Mouse (Mus musculus) embryonic facial prominence, embryonic 12.5 days (tissue): ENCODE measurements around the gene S100pbp. TPM values are rescaled to one million over a fixed set of nuclear protein-coding genes. Genes with fewer than 3 reads are reported as not detected.

Experiments used
- ATAC-seq: fragments of 200-750 bp; cut with Nextera tagmentation; 2 replicates; pipeline ENCODE4 v1.8.0; 2017; ENCODE audit not compliant: insufficient number of reproducible peaks, insufficient read depth, low FRiP score, low TSS enrichment
- H3K27ac ChIP-seq: fragments of 300-500 bp; sonication (generic); 2 replicates; pipeline ENCODE4 v1.5.1; 2016; ENCODE audit warnings: mild to moderate bottlenecking
- H3K27me3 ChIP-seq: fragments of 300-500 bp; sonication (generic); 2 replicates; pipeline ENCODE4 v1.6.1; 2016; ENCODE audit warnings: mild to moderate bottlenecking, moderate library complexity
- H3K36me3 ChIP-seq: fragments of 300-500 bp; sonication (generic); 2 replicates; pipeline ENCODE4 v1.6.1; 2016; ENCODE audit warnings: mild to moderate bottlenecking
- H3K4me1 ChIP-seq: fragments of 300-500 bp; sonication (generic); 2 replicates; pipeline ENCODE4 v1.6.1; 2016
- H3K4me2 ChIP-seq: fragments of 300-500 bp; sonication (generic); replicated peaks from 2 replicates; pipeline ENCODE4 v1.6.1; 2016; ENCODE audit warnings: mild to moderate bottlenecking, moderate library complexity
- H3K4me3 ChIP-seq: fragments of 300-500 bp; sonication (generic); 2 replicates; pipeline ENCODE4 v1.5.1; 2016; ENCODE audit warnings: mild to moderate bottlenecking
- H3K9ac ChIP-seq: fragments of 300-500 bp; sonication (generic); 2 replicates; pipeline ENCODE4 v1.6.1; 2016; ENCODE audit warnings: mild to moderate bottlenecking, moderate library complexity
- H3K9me3 ChIP-seq: fragments of 300-500 bp; sonication (generic); 2 replicates; pipeline ENCODE4 v1.6.1; 2016; ENCODE audit warnings: mild to moderate bottlenecking, moderate library complexity
- WGBS: fragments of 180-500 bp; shearing (Covaris S2); methylation state at CpG from one replicate; pipeline ENCODE4 v1.1.7; 2016; 5-methylcytosine and 5-hydroxymethylcytosine counted together
- polyA plus RNA-seq: library from polyadenylated mRNA; unstranded; fragments of >200 nt; fragmentation: Nextera tagmentation; extraction: Ambion mirVana; gene quantifications from 2 replicates; pipeline ENCODE4 v1.2.1, GENCODE M21; 2016

The S100pbp gene
- polyA plus RNA-seq: 27.9 and 28.7 TPM in 2 replicates

GRCm38 (mm10) chr4:129189542-129190519 is at the start of gene S100pbp, which contains the start of gene Yars:
TSS of gene S100pbp (minus strand) at chr4:129189727.
TSS of gene Yars (plus strand) at chr4:129189760.
- WGBS: under 1% methylated on average over 57 of the region's 58 CpGs
- Histone ChIP-seq H3K4me2 (peak within 1 kb of the TSS; percentile 86), H3K4me3 (peak within 1 kb of the TSS; percentile 89), H3K4me1 (peaks cover 16% of the 10 kb centered on the region), H3K36me3 (0 out of 2 replicates have a peak, but pooled peaks cover 11% of the 10 kb centered on the region), H3K27me3 (no peaks in the 10 kb centered on the region), H3K9ac (peak within 1 kb of the TSS; percentile 89), H3K9me3 (no peaks in the 10 kb centered on the region), H3K27ac (peak within 1 kb of the TSS; percentile 93)
- ATAC-seq: peak; percentile 78

DNA sequence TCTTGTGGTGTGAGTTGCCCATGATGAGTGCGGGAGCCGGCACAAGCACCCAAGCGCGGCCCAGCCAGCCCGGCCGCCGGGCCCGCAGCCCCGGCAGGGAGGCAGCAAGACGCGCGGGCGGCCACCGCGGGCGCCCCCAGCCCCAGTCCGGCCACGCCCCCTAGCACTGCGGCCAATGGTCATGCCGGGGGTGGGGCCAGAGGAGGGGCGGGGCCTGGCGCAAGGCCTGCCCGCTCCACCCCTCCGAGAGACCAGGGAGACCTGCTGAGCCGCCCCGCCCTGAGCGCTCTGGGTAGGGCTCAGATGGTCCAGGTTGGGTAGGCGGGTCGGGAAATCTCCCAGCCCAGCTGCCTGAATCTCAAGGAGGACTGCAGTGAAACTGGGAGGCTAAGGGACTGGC is 49.5 kb upstream of the S100pbp start:
- peak; percentile 84 for ATAC-seq
- Histone ChIP-seq H3K27me3 (no peaks in the 10 kb centered on the region), H3K4me1 (peaks cover 30% of the 10 kb centered on the region), H3K36me3 (no peaks in the 10 kb centered on the region), H3K9ac (peak overlapping the region; percentile 75), H3K4me2 (peak overlapping the region; percentile 94), H3K4me3 (peak overlapping the region; percentile 84), H3K9me3 (no peaks in the 10 kb centered on the region), H3K27ac (peak overlapping the region; percentile 46; the same call in 1 of the 2 replicates)
- 0% methylated on average over 26 of the region's 29 CpGs for WGBS

DNA sequence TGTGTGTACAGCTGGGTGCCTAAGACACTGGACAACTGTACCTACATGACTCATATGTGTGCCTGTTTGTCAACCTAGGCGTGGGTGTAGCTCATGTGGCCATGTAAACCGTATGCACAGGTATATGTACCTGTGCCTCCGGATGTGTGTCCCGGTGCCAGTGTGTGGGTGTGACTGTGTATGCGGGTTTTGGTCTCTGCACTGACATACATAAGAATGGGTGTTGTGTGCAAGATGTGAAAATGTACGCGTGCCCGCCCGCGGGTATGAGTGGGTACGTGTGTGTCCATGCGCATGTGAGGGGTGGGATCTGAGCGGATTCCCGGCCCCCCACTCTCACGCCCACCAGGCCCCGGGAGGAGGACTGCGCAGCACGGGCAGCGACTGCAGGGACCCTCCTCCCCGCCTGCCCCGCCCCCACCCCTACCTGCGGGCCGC is 49.1 kb upstream of the S100pbp start:
- H3K4me3 ChIP-seq: peak overlapping the region; percentile 84
- peak overlapping the region; percentile 46; the same call in 1 of the 2 replicates for H3K27ac ChIP-seq
- WGBS: under 1% methylated on average over 23 of the region's 23 CpGs
- H3K4me2 ChIP-seq: peak overlapping the region; percentile 94
- peak overlapping the region; percentile 75 for H3K9ac ChIP-seq
- H3K9me3 ChIP-seq: no peaks in the 10 kb centered on the region
- peak; percentile 42 for ATAC-seq
- peaks cover 30% of the 10 kb centered on the region for H3K4me1 ChIP-seq
- no peaks in the 10 kb centered on the region for H3K27me3 ChIP-seq
- H3K36me3 ChIP-seq: no peaks in the 10 kb centered on the region

- peaks cover 29% of the 10 kb centered on the region for H3K4me1 ChIP-seq
- H3K9ac ChIP-seq: peak overlapping the region; percentile 75
- no peak for ATAC-seq
- no peaks in the 10 kb centered on the region for H3K36me3 ChIP-seq
- no peaks in the 10 kb centered on the region for H3K27me3 ChIP-seq
- 4% methylated on average over 21 of the region's 21 CpGs for WGBS
- peak overlapping the region; percentile 94 for H3K4me2 ChIP-seq
- H3K4me3 ChIP-seq: peak overlapping the region; percentile 84
- no peaks in the 10 kb centered on the region for H3K9me3 ChIP-seq
- H3K27ac ChIP-seq: no peak overlapping the region
These were observed 48.4 kb upstream of the S100pbp start for GRCm38 (mm10) chr4:129237843-129238441.

- H3K4me1 ChIP-seq: peaks cover 21% of the 10 kb centered on the region
- H3K27me3 ChIP-seq: no peaks in the 10 kb centered on the region
- no peak overlapping the region for H3K4me2 ChIP-seq
- no peak overlapping the region for H3K9ac ChIP-seq
- WGBS: 87% methylated on average over 8 of the region's 8 CpGs
- H3K36me3 ChIP-seq: no peaks in the 10 kb centered on the region
- no peaks in the 10 kb centered on the region for H3K9me3 ChIP-seq
- no peak overlapping the region for H3K4me3 ChIP-seq
- ATAC-seq: no peak
- H3K27ac ChIP-seq: no peak overlapping the region
These were observed 46.8 kb upstream of the S100pbp start for GRCm38 (mm10) chr4:129236236-129236813.

- Histone ChIP-seq H3K4me3 (no peak overlapping the region), H3K9ac (no peak overlapping the region), H3K36me3 (no peaks in the 10 kb centered on the region), H3K27ac (no peak overlapping the region), H3K4me2 (no peak overlapping the region), H3K4me1 (peaks cover 19% of the 10 kb centered on the region), H3K9me3 (no peaks in the 10 kb centered on the region), H3K27me3 (no peaks in the 10 kb centered on the region)
- 75% methylated on average over 3 of the region's 3 CpGs for WGBS
- ATAC-seq: no peak
These were observed 45.6 kb upstream of the S100pbp start for GRCm38 (mm10) chr4:129235147-129235546.

DNA sequence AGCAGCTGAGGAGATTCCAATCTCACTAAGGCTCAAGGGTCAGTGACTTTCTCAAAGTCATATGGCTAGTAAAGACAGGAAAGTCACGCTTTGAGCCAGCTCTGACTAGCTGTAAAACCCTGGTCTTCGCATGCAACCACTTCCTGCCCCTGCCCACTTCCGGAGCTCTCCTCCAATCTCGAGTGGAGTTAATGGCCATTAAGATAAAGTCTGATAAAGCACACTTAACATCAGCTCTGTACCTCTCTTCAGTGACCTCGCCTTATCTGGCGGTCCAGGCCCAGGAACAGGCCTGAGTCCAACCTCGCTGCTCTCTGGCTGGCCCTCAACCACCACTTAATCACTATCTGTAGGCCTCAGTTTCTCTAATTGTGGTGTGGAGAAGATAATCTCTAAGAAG is 45.0 kb upstream of the S100pbp start:
- 71% methylated on average over 7 of the region's 7 CpGs for WGBS
- ATAC-seq: no peak
- peaks cover 19% of the 10 kb centered on the region for H3K4me1 ChIP-seq

GRCm38 (mm10) chr4:129232561-129233360 is 43.2 kb upstream of the S100pbp start:
- no peak overlapping the region for H3K4me3 ChIP-seq
- 74% methylated on average over 9 of the region's 9 CpGs for WGBS
- H3K9ac ChIP-seq: no peak overlapping the region
- H3K4me1 ChIP-seq: peaks cover 16% of the 10 kb centered on the region
- H3K27ac ChIP-seq: no peak overlapping the region
- no peak for ATAC-seq
- no peaks in the 10 kb centered on the region for H3K9me3 ChIP-seq
- H3K27me3 ChIP-seq: no peaks in the 10 kb centered on the region
- no peaks in the 10 kb centered on the region for H3K36me3 ChIP-seq
- no peak overlapping the region for H3K4me2 ChIP-seq

More for the DNA sequence above, 45.0 kb upstream of the S100pbp start:
- Histone ChIP-seq H3K9me3 (no peaks in the 10 kb centered on the region), H3K4me3 (no peak overlapping the region), H3K36me3 (no peaks in the 10 kb centered on the region), H3K27me3 (no peaks in the 10 kb centered on the region), H3K9ac (no peak overlapping the region), H3K27ac (no peak overlapping the region), H3K4me2 (no peak overlapping the region)

GRCm38 (mm10) chr4:129231594-129232450 is 42.3 kb upstream of the S100pbp start:
- ATAC-seq: no peak
- Histone ChIP-seq H3K4me1 (peaks cover 23% of the 10 kb centered on the region), H3K9ac (no peak overlapping the region), H3K4me3 (no peak overlapping the region), H3K27ac (peak overlapping the region; percentile 17; the same call in 1 of the 2 replicates), H3K36me3 (no peaks in the 10 kb centered on the region), H3K9me3 (no peaks in the 10 kb centered on the region), H3K27me3 (no peaks in the 10 kb centered on the region), H3K4me2 (no peak overlapping the region)
- WGBS: 62% methylated on average over 12 of the region's 12 CpGs

DNA sequence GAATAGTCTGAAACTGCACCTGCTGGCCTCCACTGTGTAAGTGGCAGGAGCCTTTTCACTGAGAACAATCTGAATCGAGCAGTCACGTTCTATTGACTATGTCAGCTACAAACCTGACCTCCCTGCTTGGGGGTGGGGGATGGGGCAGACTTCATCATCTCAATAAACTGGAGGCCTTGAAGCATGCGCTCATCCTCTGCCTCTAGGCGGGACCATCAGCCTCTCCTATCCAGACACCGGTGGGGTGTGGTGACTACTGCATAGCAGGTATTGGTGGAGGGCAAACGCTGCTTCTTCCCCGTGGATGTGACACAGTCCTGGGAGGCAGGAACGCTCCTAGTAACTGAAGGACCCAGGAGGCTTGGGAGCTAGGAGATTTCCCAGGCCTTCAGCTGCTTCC is 41.4 kb upstream of the S100pbp start:
- WGBS: 61% methylated on average over 8 of the region's 8 CpGs
- H3K27ac ChIP-seq: no peak overlapping the region
- no peaks in the 10 kb centered on the region for H3K36me3 ChIP-seq
- 0 out of 2 replicates have a peak, but pooled peaks cover under 1% of the 10 kb centered on the region for H3K27me3 ChIP-seq
- H3K9me3 ChIP-seq: no peaks in the 10 kb centered on the region
- H3K4me3 ChIP-seq: no peak overlapping the region
- peaks cover 32% of the 10 kb centered on the region for H3K4me1 ChIP-seq
- no peak for ATAC-seq
- H3K9ac ChIP-seq: no peak overlapping the region
- H3K4me2 ChIP-seq: no peak overlapping the region
